Mouse (Mus musculus): ENCODE measurements around the gene 1700016H13Rik. TPM values are rescaled to one million over a fixed set of nuclear protein-coding genes. Genes with fewer than 3 reads are reported as not detected.

Gene 1700016H13Rik
- polyA plus RNA-seq, 1 experiment, result not detected

DNA sequence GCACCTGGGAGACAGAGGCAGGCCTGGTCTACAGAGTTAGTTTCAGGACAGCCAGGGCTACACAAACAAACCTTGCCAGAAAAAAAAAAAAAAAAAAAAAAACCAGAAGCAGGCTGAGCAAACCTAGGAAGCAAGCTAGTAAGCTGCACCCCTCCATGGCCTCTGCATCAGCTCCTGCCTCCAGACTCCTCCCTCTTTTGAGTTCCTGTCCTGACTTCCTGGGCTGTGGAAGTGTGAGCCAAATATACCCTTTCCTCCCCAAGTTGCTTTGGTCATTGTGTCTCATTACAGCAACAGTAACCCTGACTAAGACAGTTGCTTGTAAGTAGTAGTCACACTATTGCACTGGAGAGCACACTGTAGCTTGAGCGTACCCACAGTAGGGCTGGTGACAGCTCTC is 11.6 kb downstream of the 1700016H13Rik start:
- Histone ChIP-seq H3K4me3 (replicated peaks; ENCODE audit: insufficient read depth, low read depth, low read length) (no peak overlapping the region), H3K27me3 (ENCODE audit: control insufficient read depth, insufficient read depth, low read length) (no peaks in the 10 kb centered on the region), H3K4me1 (ENCODE audit: control insufficient read depth, insufficient read depth, low read length) (no peaks in the 10 kb centered on the region), H3K27ac (ENCODE audit: insufficient read depth, low read length) (no peak overlapping the region)
- no peak for DNase-seq
- TF ChIP-seq POLR2A (IDR thresholded peaks at IDR 0.05; ENCODE audit: borderline replicate concordance, insufficient read depth, low read length) (no peak), CTCF (IDR thresholded peaks at IDR 0.05; ENCODE audit: borderline replicate concordance, insufficient read depth, low read depth, low read length) (no peak)
- WGBS, result 100% methylated on average over 1 of the region's 1 CpGs

DNA sequence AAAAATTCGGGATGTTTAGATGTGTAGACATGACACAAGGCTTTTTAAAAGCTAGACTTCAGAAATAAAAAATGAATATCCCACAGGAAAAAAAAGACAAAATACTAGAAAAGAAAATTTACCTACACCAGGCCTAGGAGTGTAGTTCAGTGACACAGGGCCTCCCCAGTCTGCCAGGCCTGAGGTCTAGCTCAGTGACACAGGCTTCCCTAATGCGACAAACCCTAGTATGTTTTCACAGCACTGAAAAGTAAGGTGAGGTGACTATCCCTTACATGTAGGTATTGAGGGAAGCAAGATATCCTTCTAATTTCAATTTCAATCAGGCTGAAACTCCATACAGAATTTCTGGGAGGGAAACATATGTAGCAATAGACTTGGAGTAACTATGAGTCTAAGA is 18.6 kb downstream of the 1700016H13Rik start:
- TF ChIP-seq POLR2A (IDR thresholded peaks at IDR 0.05; ENCODE audit: borderline replicate concordance, insufficient read depth, low read length) (no peak), CTCF (IDR thresholded peaks at IDR 0.05; ENCODE audit: borderline replicate concordance, insufficient read depth, low read depth, low read length) (no peak)
- DNase-seq, result no peak
- H3K4me3 ChIP-seq (replicated peaks; ENCODE audit: insufficient read depth, low read depth, low read length), result no peak overlapping the region
- 92% methylated on average over 2 of the region's 2 CpGs for WGBS
- H3K27me3 ChIP-seq (ENCODE audit: control insufficient read depth, insufficient read depth, low read length), result no peaks in the 10 kb centered on the region
- no peaks in the 10 kb centered on the region for H3K4me1 ChIP-seq (ENCODE audit: control insufficient read depth, insufficient read depth, low read length)
- no peak overlapping the region for H3K27ac ChIP-seq (ENCODE audit: insufficient read depth, low read length)

DNA sequence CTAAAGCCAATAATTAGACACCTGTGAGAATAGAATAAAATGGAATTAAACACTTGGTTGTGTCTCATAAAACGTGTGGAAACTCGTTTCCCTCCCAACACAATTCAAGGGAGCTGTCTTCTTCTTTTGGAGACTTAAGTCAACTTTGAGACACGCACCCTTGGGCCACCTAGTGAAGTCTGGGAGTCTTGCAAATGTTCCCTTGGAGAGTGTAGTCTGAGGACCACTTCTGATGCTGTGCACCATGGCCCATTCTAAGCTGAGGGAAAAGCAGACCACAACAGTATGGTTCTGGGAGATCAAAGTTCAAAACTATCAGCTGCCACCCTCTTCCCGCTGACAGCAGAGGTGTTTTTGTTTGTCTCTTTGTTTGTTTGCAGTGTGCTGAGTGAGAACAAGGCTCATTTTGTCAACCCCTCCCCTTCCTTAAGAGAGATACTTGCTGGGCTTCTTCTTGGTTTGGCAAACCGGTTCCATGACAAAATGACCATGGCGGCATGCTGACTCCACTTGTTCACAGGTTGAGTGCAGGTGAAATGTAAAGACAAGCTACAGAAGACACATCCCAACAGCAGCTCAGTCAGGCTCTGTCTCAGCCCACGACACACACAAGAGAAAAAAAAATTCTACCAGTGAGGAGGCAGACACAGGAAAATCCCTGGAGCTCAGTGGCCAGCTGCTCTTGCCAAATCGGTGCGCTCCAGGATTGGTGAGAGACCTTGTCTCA is 25.8 kb downstream of the 1700016H13Rik start:
- Histone ChIP-seq H3K4me1 (ENCODE audit: control insufficient read depth, insufficient read depth, low read length) (no peaks in the 10 kb centered on the region), H3K27me3 (ENCODE audit: control insufficient read depth, insufficient read depth, low read length) (no peaks in the 10 kb centered on the region), H3K27ac (ENCODE audit: insufficient read depth, low read length) (no peak overlapping the region), H3K4me3 (replicated peaks; ENCODE audit: insufficient read depth, low read depth, low read length) (no peak overlapping the region)
- whole genome bisulfite sequencing, result 55% methylated on average over 9 of the region's 9 CpGs
- TF ChIP-seq POLR2A (IDR thresholded peaks at IDR 0.05; ENCODE audit: borderline replicate concordance, insufficient read depth, low read length) (no peak), CTCF (IDR thresholded peaks at IDR 0.05; ENCODE audit: borderline replicate concordance, insufficient read depth, low read depth, low read length) (no peak)
- no peak for DNase-seq

DNA sequence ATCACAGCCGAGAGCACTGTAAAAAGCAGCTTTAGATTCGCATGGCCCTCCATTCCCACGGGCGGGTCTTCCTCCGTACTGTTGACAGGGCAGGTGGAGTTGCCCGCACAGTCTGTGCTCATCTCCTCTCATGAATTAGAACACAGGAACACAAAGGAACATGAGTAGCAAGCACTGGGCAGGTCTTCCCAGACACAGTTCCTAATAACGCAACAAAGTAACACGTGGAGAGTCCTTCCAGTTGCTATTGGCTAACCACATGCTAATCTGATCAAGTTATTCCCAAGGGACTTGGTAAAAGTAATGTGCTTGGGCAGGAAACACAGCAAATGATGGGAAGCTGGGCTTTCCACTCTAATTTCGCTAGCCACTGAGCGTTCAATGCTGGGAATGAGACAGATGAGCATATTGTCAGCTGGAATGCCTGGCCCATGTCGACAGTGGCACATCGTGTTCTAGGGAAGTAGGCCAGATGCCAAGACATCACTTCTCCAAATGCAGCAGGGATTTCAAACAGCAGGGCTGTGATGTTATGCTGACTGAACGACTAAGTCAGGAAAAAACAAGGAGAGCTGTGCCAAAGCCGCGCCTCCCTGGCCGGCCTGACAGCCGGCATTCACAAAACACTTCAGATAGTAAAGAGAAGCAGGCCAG is 26.6 kb downstream of the 1700016H13Rik start, which contains the start of gene Slc10a6:
Gene Slc10a6, minus strand, starts transcription at position 293 of the 654 bp plus-strand sequence.
- no peaks in the 10 kb centered on the region for H3K4me1 ChIP-seq (ENCODE audit: control insufficient read depth, insufficient read depth, low read length)
- no peak for TF ChIP-seq CTCF (IDR thresholded peaks at IDR 0.05; ENCODE audit: borderline replicate concordance, insufficient read depth, low read depth, low read length)
- TF ChIP-seq POLR2A (IDR thresholded peaks at IDR 0.05; ENCODE audit: borderline replicate concordance, insufficient read depth, low read length), result no peak
- H3K27ac ChIP-seq (ENCODE audit: insufficient read depth, low read length), result no peak within 1 kb of the TSS
- whole genome bisulfite sequencing, result 24% methylated on average over 17 of the region's 17 CpGs
- H3K27me3 ChIP-seq (ENCODE audit: control insufficient read depth, insufficient read depth, low read length), result no peaks in the 10 kb centered on the region
- no peak within 1 kb of the TSS for H3K4me3 ChIP-seq (replicated peaks; ENCODE audit: insufficient read depth, low read depth, low read length)
- peak in 1 of 2 experiments; percentile 19 for DNase-seq

DNA sequence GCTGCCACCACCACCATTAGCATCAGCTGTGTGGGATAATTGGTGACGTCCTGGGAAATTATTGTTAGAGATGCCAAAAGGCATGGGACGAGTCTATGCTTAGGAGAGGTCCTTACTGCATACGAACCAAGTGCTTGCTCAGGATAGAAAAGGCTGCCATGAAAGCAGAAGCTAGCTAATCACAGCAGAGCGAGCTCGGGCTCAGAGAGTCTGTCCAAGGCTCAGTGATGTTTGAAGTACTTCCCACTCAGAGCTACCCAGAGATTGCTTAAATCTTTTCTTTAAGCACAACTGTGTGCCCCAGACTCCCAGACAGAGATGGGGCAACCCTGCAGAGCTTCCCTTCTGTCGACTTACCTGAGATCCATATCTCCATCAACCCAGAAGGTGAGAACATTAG is 27.3 kb downstream of the 1700016H13Rik start:
- H3K4me3 ChIP-seq (replicated peaks; ENCODE audit: insufficient read depth, low read depth, low read length), result no peak overlapping the region
- no peak overlapping the region for H3K27ac ChIP-seq (ENCODE audit: insufficient read depth, low read length)
- DNase-seq, result no peak
- no peaks in the 10 kb centered on the region for H3K4me1 ChIP-seq (ENCODE audit: control insufficient read depth, insufficient read depth, low read length)
- TF ChIP-seq POLR2A (IDR thresholded peaks at IDR 0.05; ENCODE audit: borderline replicate concordance, insufficient read depth, low read length) (no peak), CTCF (IDR thresholded peaks at IDR 0.05; ENCODE audit: borderline replicate concordance, insufficient read depth, low read depth, low read length) (no peak)
- no peaks in the 10 kb centered on the region for H3K27me3 ChIP-seq (ENCODE audit: control insufficient read depth, insufficient read depth, low read length)
- 76% methylated on average over 6 of the region's 6 CpGs for WGBS

DNA sequence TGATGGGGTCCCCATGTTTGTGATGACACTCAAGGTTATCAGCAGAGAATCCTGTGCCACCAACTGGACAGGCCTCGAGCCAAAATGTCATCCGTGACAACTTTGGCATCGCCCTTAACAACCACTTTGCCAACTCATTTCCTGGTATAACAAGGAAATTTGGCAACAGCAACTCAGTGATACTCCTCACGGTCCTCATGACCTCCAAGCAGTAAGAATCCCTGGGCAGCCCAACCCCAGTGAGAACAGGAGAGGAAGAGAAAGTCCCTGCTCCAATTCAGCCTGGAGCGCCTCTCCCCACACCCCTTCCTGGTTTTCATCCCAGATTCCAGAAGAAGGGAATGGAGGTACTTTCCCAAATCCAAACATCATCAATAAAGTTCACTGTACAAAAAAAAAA is 31.0 kb downstream of the 1700016H13Rik start:
- DNase-seq, result no peak
- Histone ChIP-seq H3K4me3 (replicated peaks; ENCODE audit: insufficient read depth, low read depth, low read length) (no peak overlapping the region), H3K27me3 (ENCODE audit: control insufficient read depth, insufficient read depth, low read length) (no peaks in the 10 kb centered on the region), H3K4me1 (ENCODE audit: control insufficient read depth, insufficient read depth, low read length) (no peaks in the 10 kb centered on the region), H3K27ac (ENCODE audit: insufficient read depth, low read length) (no peak overlapping the region)
- TF ChIP-seq CTCF (IDR thresholded peaks at IDR 0.05; ENCODE audit: borderline replicate concordance, insufficient read depth, low read depth, low read length) (no peak), POLR2A (IDR thresholded peaks at IDR 0.05; ENCODE audit: borderline replicate concordance, insufficient read depth, low read length) (no peak)
- 39% methylated on average over 5 of the region's 5 CpGs for WGBS

DNA sequence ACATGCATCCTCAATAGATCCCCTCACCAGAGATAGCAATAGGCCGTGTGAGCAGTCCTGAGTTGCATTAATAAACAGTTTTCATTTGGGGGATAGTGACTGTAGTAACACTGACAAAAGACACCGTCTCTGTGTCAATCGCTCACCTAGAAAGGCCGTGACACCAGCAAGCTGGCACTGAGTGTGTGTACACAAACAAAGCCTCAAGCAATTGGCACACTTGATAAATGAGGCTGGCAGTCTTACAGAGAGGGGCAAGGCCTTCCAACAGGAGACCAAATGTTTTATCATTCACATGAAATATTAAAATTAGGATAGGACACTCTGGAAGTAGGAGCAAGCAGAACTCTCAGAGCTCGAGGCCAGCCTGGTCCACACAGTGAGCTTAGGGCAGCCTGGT is 33.5 kb downstream of the 1700016H13Rik start:
- H3K27ac ChIP-seq (ENCODE audit: insufficient read depth, low read length), result no peak overlapping the region
- no peak overlapping the region for H3K4me3 ChIP-seq (replicated peaks; ENCODE audit: insufficient read depth, low read depth, low read length)
- WGBS, result 43% methylated on average over 5 of the region's 5 CpGs
- no peaks in the 10 kb centered on the region for H3K4me1 ChIP-seq (ENCODE audit: control insufficient read depth, insufficient read depth, low read length)
- H3K27me3 ChIP-seq (ENCODE audit: control insufficient read depth, insufficient read depth, low read length), result no peaks in the 10 kb centered on the region
- TF ChIP-seq CTCF (IDR thresholded peaks at IDR 0.05; ENCODE audit: borderline replicate concordance, insufficient read depth, low read depth, low read length), result no peak
- TF ChIP-seq POLR2A (IDR thresholded peaks at IDR 0.05; ENCODE audit: borderline replicate concordance, insufficient read depth, low read length), result no peak
- DNase-seq, result no peak
